Mouse (Mus musculus): ENCODE data around the gene Ddhd1. TPM values are rescaled to one million over a fixed set of nuclear protein-coding genes. Genes with fewer than 3 reads are reported as not detected.

Gene Ddhd1
- polyA plus RNA-seq, 1 experiment from 2014 or later, result 18.6 TPM

DNA sequence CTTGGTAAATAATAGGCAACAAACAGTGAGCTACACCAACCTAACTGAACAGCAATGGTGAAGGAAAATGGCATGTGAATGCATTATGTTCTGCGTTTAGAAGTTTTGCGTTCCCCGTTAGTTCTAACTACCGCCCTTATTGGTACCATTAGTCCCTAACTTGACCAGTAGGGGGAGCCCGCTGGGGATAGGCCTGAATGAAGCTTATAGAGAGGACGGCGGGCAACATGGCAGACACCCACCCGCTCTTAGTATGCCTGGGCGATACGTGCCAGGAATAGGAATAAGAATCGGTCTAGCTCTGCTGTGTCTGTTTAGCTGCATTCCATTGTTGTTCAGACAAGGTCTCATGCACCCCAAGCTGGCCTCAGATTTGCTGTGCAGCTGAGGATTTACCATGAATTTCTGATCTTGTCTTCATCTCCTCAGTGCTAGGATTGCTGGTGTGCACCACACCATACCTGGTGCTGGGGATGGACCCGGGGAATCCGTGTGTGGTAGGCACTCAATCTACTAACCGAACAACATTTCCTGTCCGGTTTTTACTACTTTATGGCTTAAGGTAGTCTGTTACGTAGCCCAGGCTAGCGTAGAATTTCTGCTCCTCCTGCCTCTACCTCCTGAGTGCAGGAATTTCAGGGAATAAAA lies 106.7 kb downstream of the Ddhd1 start:
- peak; percentile 82 for ATAC-seq
- no peaks in the 10 kb centered on the region for H3K36me3 ChIP-seq (ENCODE audit: control insufficient read depth, insufficient read depth, low read length)
- peak overlapping the region; percentile 20; the same call in 1 of the 2 replicates for H3K4me2 ChIP-seq (ENCODE audit: low read length)
- no peak overlapping the region for H3K9ac ChIP-seq (ENCODE audit: low read depth, low read length)
- H3K27me3 ChIP-seq (replicated peaks; ENCODE audit: control insufficient read depth, insufficient read depth, low read length), result no peaks in the 10 kb centered on the region
- no peaks in the 10 kb centered on the region for H3K9me3 ChIP-seq (ENCODE audit: control insufficient read depth, low read length)
- H3K27ac ChIP-seq (ENCODE audit: low read depth, low read length), result no peak overlapping the region
- H3K4me3 ChIP-seq (ENCODE audit: low read length), result no peak overlapping the region
- no peaks in the 10 kb centered on the region for H3K4me1 ChIP-seq (ENCODE audit: control insufficient read depth, insufficient read depth, low read depth, low read length)
- WGBS, result 49% methylated on average over 17 of the region's 17 CpGs

DNA sequence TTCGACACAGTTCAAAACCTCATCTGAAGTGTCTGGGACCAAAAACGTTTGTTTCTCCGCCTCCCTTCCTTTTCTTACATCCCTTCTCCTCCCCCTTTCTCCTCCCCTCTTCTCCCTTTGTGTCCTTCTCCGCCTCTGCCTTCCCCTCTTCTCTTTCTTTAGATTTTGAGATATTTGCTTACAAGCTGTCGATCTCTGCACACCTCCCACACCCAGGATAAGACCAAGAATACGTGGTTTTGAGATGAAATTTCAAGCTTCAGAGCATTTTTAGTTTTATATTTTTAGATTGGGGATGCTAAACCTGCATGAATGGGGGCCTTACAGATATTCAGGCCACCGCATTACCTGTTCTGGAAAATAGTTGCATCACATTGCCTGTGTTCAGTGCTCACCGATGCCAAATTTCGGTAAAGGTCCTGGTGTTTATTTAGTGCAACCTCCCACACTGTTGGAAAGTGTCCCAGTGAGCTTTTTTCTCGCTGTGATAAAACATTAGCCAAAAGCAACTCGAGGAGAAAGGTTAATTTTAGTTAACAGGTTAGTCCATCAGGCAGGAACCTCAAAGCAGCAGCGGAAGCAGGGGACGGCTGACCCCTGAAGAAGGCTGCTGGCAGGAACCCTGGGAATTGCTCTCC lies 107.8 kb downstream of the Ddhd1 start:
- H3K27me3 ChIP-seq (replicated peaks; ENCODE audit: control insufficient read depth, insufficient read depth, low read length), result no peaks in the 10 kb centered on the region
- H3K9ac ChIP-seq (ENCODE audit: low read depth, low read length), result no peak overlapping the region
- H3K9me3 ChIP-seq (ENCODE audit: control insufficient read depth, low read length), result no peaks in the 10 kb centered on the region
- ATAC-seq, result no peak
- no peak overlapping the region for H3K27ac ChIP-seq (ENCODE audit: low read depth, low read length)
- H3K36me3 ChIP-seq (ENCODE audit: control insufficient read depth, insufficient read depth, low read length), result no peaks in the 10 kb centered on the region
- no peaks in the 10 kb centered on the region for H3K4me1 ChIP-seq (ENCODE audit: control insufficient read depth, insufficient read depth, low read depth, low read length)
- H3K4me2 ChIP-seq (ENCODE audit: low read length), result no peak overlapping the region
- 80% methylated on average over 13 of the region's 13 CpGs for WGBS
- no peak overlapping the region for H3K4me3 ChIP-seq (ENCODE audit: low read length)

DNA sequence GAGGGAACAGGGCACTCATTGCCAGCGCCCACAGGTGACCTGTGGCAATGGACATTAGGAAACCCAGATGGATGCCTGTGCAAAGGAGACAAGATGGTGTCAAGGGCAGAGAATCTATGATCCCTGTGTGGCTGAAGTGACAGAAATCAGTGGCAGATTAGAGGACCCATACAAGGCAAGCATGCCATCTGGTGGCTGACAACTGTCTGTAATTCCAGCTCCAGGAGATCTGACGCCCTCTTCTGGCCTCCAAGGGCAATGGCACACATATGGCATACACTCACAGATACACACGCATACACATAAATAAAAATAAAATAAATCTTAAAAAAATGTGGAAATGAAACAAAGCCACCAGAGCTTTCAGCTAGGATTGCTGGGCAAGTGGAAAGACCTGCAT lies 109.8 kb downstream of the Ddhd1 start:
- Histone ChIP-seq H3K4me3 (ENCODE audit: low read length) (no peak overlapping the region), H3K9ac (ENCODE audit: low read depth, low read length) (no peak overlapping the region), H3K9me3 (ENCODE audit: control insufficient read depth, low read length) (no peaks in the 10 kb centered on the region), H3K4me2 (ENCODE audit: low read length) (no peak overlapping the region), H3K4me1 (ENCODE audit: control insufficient read depth, insufficient read depth, low read depth, low read length) (no peaks in the 10 kb centered on the region), H3K27me3 (replicated peaks; ENCODE audit: control insufficient read depth, insufficient read depth, low read length) (no peaks in the 10 kb centered on the region), H3K27ac (ENCODE audit: low read depth, low read length) (no peak overlapping the region), H3K36me3 (ENCODE audit: control insufficient read depth, insufficient read depth, low read length) (no peaks in the 10 kb centered on the region)
- ATAC-seq, result no peak
- 74% methylated on average over 3 of the region's 3 CpGs for WGBS

DNA sequence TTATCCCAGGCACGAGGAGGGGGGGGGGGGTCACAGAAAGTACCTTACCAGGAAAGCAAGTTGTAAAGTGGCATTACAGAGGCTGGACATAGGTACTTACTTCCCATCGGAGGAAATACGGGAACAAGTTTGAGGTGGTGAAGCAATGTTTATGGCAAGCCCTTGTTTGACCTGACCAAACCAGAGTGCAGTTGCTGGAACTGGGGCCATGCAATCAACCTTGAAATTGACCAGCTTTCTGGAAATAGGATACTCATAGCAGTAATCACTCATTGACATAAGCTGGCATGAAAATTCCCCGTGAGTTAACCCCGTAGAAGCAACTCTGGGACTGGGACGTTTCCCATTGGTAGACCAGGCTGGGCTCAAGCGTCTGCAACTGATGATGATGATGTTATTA lies 113.0 kb downstream of the Ddhd1 start:
- no peaks in the 10 kb centered on the region for H3K27me3 ChIP-seq (replicated peaks; ENCODE audit: control insufficient read depth, insufficient read depth, low read length)
- no peak overlapping the region for H3K4me2 ChIP-seq (ENCODE audit: low read length)
- no peak for ATAC-seq
- H3K4me3 ChIP-seq (ENCODE audit: low read length), result no peak overlapping the region
- H3K36me3 ChIP-seq (ENCODE audit: control insufficient read depth, insufficient read depth, low read length), result no peaks in the 10 kb centered on the region
- H3K9ac ChIP-seq (ENCODE audit: low read depth, low read length), result no peak overlapping the region
- H3K9me3 ChIP-seq (ENCODE audit: control insufficient read depth, low read length), result no peaks in the 10 kb centered on the region
- no peak overlapping the region for H3K27ac ChIP-seq (ENCODE audit: low read depth, low read length)
- 89% methylated on average over 7 of the region's 7 CpGs for WGBS
- no peaks in the 10 kb centered on the region for H3K4me1 ChIP-seq (ENCODE audit: control insufficient read depth, insufficient read depth, low read depth, low read length)

DNA sequence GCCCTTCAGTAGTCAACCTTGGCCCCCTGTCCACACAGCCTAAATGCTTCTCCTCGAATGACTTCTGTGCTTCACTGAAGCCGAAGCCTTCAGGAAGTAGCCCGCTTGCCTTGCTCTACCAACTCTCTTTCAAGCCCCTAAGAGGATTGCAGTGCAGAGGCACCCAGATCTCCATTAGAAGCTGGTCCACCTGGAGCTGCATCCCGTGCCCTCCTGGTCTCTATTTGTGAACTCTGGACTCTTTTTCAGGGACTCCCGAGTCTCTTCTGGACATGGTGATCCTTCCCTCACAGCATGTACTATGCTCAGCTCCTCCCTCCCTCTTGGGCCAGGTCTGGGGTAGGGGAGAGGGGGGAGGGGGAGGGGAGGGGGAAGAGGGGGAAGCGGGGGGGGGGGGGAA lies 113.9 kb downstream of the Ddhd1 start:
- Histone ChIP-seq H3K9ac (ENCODE audit: low read depth, low read length) (no peak overlapping the region), H3K4me1 (ENCODE audit: control insufficient read depth, insufficient read depth, low read depth, low read length) (no peaks in the 10 kb centered on the region), H3K27ac (ENCODE audit: low read depth, low read length) (no peak overlapping the region), H3K4me3 (ENCODE audit: low read length) (no peak overlapping the region), H3K4me2 (ENCODE audit: low read length) (no peak overlapping the region), H3K9me3 (ENCODE audit: control insufficient read depth, low read length) (no peaks in the 10 kb centered on the region), H3K27me3 (replicated peaks; ENCODE audit: control insufficient read depth, insufficient read depth, low read length) (no peaks in the 10 kb centered on the region), H3K36me3 (ENCODE audit: control insufficient read depth, insufficient read depth, low read length) (no peaks in the 10 kb centered on the region)
- no peak for ATAC-seq
- 78% methylated on average over 5 of the region's 6 CpGs for WGBS

DNA sequence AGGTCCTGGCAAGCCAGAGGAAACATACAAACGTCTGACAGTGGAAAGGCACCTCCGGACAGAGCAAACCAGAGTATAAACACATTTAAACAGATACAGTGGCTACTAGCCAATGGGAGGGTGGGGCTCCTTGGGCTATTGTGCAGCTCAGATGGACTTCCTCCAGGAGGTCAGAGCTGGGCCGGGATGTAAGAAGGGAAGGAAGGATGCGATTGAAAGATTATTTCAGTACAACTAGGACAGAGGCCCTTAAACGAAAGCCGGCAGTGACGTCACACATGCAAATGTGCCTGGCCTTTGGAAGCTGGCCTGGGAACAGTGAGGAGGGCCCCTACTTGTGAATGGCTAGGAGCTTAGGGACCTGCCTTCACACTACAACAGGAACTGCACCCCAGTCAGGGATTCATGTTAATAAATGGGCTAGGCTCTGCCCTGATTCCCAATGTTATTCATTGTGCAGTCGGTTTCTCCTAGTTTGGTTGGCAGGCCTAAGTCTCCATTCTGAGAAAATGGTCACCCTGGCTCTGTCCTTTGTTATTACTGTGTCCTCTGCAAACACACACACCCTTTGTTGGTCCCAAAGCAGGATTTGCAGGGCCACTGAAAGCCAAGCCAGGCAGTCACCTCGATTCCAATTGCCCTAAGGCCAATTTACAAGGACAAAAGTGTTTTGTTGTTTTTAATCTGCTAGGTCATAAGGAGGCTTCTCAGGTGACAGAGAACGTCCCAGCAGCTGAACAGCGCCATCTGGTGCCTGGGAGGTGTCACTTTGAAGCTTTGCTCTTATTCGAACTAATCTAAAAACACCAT lies 118.1 kb downstream of the Ddhd1 start:
- H3K9ac ChIP-seq (ENCODE audit: low read depth, low read length), result no peak overlapping the region
- ATAC-seq, result peak; percentile 86
- no peak overlapping the region for H3K4me3 ChIP-seq (ENCODE audit: low read length)
- H3K27me3 ChIP-seq (replicated peaks; ENCODE audit: control insufficient read depth, insufficient read depth, low read length), result no peaks in the 10 kb centered on the region
- H3K4me1 ChIP-seq (ENCODE audit: control insufficient read depth, insufficient read depth, low read depth, low read length), result no peaks in the 10 kb centered on the region
- H3K27ac ChIP-seq (ENCODE audit: low read depth, low read length), result peak overlapping the region; percentile 6; the same call in 1 of the 2 replicates
- no peaks in the 10 kb centered on the region for H3K36me3 ChIP-seq (ENCODE audit: control insufficient read depth, insufficient read depth, low read length)
- 46% methylated on average over 12 of the region's 12 CpGs for WGBS
- no peak overlapping the region for H3K4me2 ChIP-seq (ENCODE audit: low read length)
- H3K9me3 ChIP-seq (ENCODE audit: control insufficient read depth, low read length), result no peaks in the 10 kb centered on the region

Small RNA genes within 50 kb of the gene (microRNA-seq; reads per million reads assigned to microRNA genes)
- 2.1 reads per million, percentile 2 among the genes with 10 or more reads in this experiment for gene Mir5131

Other genes starting within 250 kb of the Ddhd1 start
- 77.0 and 77.6 TPM in 2 replicates for gene Fermt2, start 128.0 kb downstream of the Ddhd1 start, polyA plus RNA-seq (2015; fragmentation: Nextera tagmentation; extraction: Ambion mirVana)